Mouse (Mus musculus): ENCODE results near the gene Lect2. TPM values are rescaled to one million over a fixed set of nuclear protein-coding genes. Genes with fewer than 3 reads are reported as not detected.

The Lect2 gene
- polyA plus RNA-seq (2015; fragmentation: Nextera tagmentation; extraction: Ambion mirVana) = 0.53 TPM in 1 of 2 replicates, not detected in the other

DNA sequence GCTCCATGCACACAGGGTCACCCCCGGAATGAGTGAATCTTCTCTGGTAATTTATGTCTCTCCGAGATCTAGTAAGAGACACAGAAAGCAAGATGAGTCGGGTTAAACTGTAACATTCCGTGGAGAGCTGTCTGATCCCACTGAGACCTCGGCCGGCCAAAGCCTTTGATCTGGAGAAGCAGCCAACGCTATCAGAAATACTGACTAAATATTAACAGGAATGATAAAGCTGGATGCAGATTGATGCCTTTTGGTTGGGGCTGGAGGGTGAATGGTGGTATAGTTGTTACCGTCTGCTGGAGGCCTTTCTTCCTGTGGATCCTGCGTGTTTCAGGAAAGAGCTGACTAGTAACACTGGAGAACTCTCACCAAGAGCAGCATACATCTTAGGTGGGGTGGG is at the start of gene Lect2:
TSS of gene Lect2 (minus strand) at position 102 of the 400 bp plus-strand sequence.
- Histone ChIP-seq H3K4me1 (no peaks in the 10 kb centered on the region), H3K4me2 (no peak within 1 kb of the TSS), H3K9me3 (no peaks in the 10 kb centered on the region), H3K4me3 (no peak within 1 kb of the TSS), H3K36me3 (no peaks in the 10 kb centered on the region), H3K27me3 (no peaks in the 10 kb centered on the region), H3K9ac (no peak within 1 kb of the TSS), H3K27ac (no peak within 1 kb of the TSS)
- ATAC-seq (ENCODE audit: borderline replicate concordance, extremely low read depth, low FRiP score, low TSS enrichment) = no peak
- WGBS = 25% methylated on average over 9 of the region's 9 CpGs

DNA sequence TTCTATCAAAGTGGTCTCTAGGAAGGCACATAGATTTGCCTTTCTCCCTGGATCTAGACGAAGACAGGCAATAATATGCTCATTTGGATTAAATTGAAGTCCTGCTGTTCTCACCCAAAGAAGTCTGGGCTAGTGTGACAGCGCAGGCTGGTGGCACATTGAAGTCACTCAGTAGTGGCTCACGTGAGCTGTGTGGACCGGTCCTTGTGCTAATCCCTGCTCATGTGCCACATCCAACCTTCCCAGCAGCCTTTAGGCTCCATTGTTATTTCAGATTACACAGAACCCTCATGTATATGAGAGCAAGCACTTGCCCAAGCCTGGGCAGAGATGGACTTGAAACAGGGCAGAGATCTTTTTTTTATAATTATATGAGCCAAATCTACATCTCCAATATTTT is 49.0 kb upstream of the Lect2 start:
- H3K9me3 ChIP-seq = no peaks in the 10 kb centered on the region
- WGBS = 64% methylated on average over 4 of the region's 4 CpGs
- H3K4me1 ChIP-seq = peaks cover 88% of the 10 kb centered on the region
- no peak overlapping the region for H3K4me3 ChIP-seq
- no peak overlapping the region for H3K9ac ChIP-seq
- ATAC-seq (ENCODE audit: borderline replicate concordance, extremely low read depth, low FRiP score, low TSS enrichment) = no peak
- no peaks in the 10 kb centered on the region for H3K36me3 ChIP-seq
- no peak overlapping the region for H3K4me2 ChIP-seq
- H3K27me3 ChIP-seq = no peaks in the 10 kb centered on the region
- peak overlapping the region; percentile 79 for H3K27ac ChIP-seq

DNA sequence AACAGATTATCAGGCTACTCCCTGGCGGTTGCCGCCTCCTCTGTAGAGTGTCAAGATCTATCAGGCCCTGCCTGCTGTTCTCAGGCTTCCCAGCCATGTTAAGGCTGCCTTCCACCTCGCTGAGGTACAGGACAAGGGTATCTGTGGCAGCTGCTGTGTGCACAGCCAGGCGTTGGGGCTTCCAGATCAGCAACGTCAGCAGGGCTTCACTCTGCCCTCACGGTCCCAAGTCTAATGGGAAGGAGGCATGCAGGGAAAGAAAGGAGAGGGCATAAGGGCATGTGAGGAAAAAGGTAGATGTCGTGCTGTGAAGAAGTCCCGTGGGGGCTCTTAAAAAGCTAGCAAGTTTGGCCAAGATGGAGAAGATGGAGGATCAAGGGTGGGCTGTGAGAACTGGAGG is 46.9 kb upstream of the Lect2 start:
- no peak for ATAC-seq (ENCODE audit: borderline replicate concordance, extremely low read depth, low FRiP score, low TSS enrichment)
- peaks cover 89% of the 10 kb centered on the region for H3K4me1 ChIP-seq
- no peak overlapping the region for H3K4me3 ChIP-seq
- H3K36me3 ChIP-seq = no peaks in the 10 kb centered on the region
- H3K9ac ChIP-seq = no peak overlapping the region
- no peak overlapping the region for H3K27ac ChIP-seq
- 67% methylated on average over 8 of the region's 8 CpGs for WGBS
- no peaks in the 10 kb centered on the region for H3K27me3 ChIP-seq
- H3K4me2 ChIP-seq = no peak overlapping the region
- no peaks in the 10 kb centered on the region for H3K9me3 ChIP-seq

DNA sequence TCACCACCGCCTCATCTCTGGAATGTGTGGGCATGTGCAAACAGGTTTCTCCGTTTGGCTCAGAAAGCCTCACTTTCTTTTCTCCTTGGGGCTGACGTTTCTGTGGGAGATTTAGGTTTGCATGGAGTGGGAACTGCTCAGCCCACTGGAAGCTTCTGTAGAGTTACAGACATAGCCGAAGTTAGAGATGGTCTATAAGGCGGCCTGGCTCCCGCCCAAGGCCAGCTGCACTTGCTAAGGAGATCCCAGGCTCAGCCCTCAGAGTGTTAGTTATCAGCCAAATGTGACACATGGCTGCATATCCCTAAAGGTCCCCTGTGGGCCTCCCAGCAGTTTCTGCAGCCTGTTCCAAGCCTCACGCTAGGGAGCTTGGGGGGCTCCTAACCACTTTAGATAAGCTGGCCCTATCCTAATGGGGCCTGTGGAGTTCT is 45.7 kb upstream of the Lect2 start:
- H3K4me1 ChIP-seq = peaks cover 93% of the 10 kb centered on the region
- no peak overlapping the region for H3K4me2 ChIP-seq
- H3K9me3 ChIP-seq = no peaks in the 10 kb centered on the region
- peak overlapping the region; percentile 43; the same call in 1 of the 2 replicates for H3K27ac ChIP-seq
- H3K9ac ChIP-seq = no peak overlapping the region
- no peak overlapping the region for H3K4me3 ChIP-seq
- H3K36me3 ChIP-seq = no peaks in the 10 kb centered on the region
- no peaks in the 10 kb centered on the region for H3K27me3 ChIP-seq
- 28% methylated on average over 7 of the region's 7 CpGs for WGBS
- ATAC-seq (ENCODE audit: borderline replicate concordance, extremely low read depth, low FRiP score, low TSS enrichment) = no peak

DNA sequence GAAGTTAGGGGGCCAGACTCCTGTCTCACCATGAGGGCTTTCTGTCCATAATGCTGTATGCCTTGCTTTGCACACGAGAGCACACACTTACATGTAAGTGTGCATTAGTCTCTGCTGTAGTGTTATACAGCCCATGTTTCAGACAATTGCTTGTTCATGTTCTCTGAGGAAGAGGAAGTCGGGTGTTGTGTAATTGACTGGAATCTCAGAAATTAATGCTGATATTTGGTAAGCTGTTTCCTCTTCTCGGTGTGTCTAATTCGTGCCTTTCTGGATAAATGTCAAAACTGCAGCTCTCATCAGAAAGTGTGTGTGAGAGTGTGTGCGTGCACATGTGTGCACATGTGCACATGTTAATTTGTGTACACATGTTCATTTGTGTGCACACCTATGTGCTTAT is 44.9 kb upstream of the Lect2 start:
- Histone ChIP-seq H3K9me3 (no peaks in the 10 kb centered on the region), H3K27me3 (no peaks in the 10 kb centered on the region), H3K4me1 (peaks cover 96% of the 10 kb centered on the region), H3K4me2 (no peak overlapping the region), H3K4me3 (no peak overlapping the region), H3K36me3 (no peaks in the 10 kb centered on the region), H3K27ac (no peak overlapping the region), H3K9ac (no peak overlapping the region)
- no peak for ATAC-seq (ENCODE audit: borderline replicate concordance, extremely low read depth, low FRiP score, low TSS enrichment)
- WGBS = 58% methylated on average over 5 of the region's 5 CpGs

DNA sequence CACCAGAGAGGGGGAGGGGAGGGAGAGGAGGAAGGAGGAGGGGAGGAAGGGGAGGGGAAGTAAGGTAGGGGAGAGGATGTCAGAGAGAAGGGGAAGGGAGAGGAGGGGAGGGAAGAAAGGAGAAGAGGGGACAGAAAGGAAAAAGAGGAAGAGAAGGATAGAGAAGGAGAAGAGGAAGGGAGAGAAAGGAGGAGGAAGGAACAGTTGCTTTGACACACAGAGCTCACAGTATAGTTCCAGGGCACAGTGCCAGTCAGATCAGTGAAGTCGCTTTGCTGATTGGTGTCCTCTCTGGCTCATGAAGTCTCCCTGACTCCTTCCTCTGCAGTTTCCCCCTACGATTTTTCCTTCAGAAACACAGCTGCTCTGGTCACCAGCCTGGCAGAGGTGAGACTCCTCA is 43.6 kb upstream of the Lect2 start:
- H3K9ac ChIP-seq = no peak overlapping the region
- peaks cover 86% of the 10 kb centered on the region for H3K4me1 ChIP-seq
- no peak overlapping the region for H3K4me3 ChIP-seq
- H3K36me3 ChIP-seq = no peaks in the 10 kb centered on the region
- H3K27me3 ChIP-seq = no peaks in the 10 kb centered on the region
- H3K9me3 ChIP-seq = no peaks in the 10 kb centered on the region
- H3K27ac ChIP-seq = peak overlapping the region; percentile 46; the same call in 1 of the 2 replicates
- WGBS = 18% methylated on average over 2 of the region's 2 CpGs
- ATAC-seq (ENCODE audit: borderline replicate concordance, extremely low read depth, low FRiP score, low TSS enrichment) = no peak
- no peak overlapping the region for H3K4me2 ChIP-seq

DNA sequence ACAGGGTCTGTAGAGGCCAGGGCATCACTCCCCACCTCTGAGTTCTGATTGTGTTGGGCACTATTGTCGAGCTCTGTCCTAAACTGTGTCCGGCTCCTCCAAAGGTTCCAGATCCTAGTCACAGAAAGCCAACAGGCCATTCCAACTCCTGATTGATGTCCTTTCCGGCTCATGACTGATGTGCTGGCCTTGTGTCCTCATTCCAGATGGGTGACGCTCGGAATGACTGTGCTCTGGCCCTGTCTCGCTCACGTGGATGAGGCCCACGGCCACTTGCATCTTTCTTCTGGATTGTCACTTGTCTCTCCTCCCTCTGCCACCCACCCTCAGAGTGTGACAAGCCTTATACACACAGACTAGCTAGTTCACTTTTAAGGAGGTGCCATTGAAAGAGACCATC is 42.9 kb upstream of the Lect2 start:
- Histone ChIP-seq H3K36me3 (no peaks in the 10 kb centered on the region), H3K4me3 (no peak overlapping the region), H3K4me2 (no peak overlapping the region), H3K9ac (no peak overlapping the region), H3K27me3 (no peaks in the 10 kb centered on the region), H3K4me1 (peaks cover 85% of the 10 kb centered on the region), H3K9me3 (no peaks in the 10 kb centered on the region), H3K27ac (peak overlapping the region; percentile 46)
- 53% methylated on average over 8 of the region's 8 CpGs for WGBS
- ATAC-seq (ENCODE audit: borderline replicate concordance, extremely low read depth, low FRiP score, low TSS enrichment) = no peak

DNA sequence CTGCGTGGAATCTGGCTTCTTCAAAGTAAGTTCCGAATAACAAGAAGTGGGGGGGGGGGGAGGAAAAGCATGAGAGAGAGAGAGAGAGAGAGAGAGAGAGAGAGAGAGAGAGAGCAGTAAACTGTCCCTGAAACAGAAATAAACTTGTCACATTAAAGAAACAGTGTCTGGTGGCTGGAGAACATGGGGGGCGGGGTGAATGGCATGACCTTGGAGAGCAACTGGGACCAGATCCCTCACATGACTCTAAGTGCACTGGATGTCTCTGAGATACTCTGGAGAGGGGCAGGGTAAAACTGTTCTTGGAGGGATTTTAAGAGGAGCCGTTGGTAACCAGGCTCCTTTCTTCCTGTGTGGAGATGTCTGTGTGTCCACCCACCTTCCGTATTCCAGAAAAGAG is 41.9 kb upstream of the Lect2 start:
- H3K4me2 ChIP-seq = no peak overlapping the region
- 43% methylated on average over 5 of the region's 5 CpGs for WGBS
- peaks cover 80% of the 10 kb centered on the region for H3K4me1 ChIP-seq
- no peak overlapping the region for H3K9ac ChIP-seq
- H3K27me3 ChIP-seq = no peaks in the 10 kb centered on the region
- ATAC-seq (ENCODE audit: borderline replicate concordance, extremely low read depth, low FRiP score, low TSS enrichment) = peak; percentile 15; the same call in 1 of the 2 replicates
- peak overlapping the region; percentile 46; the same call in 1 of the 2 replicates for H3K27ac ChIP-seq
- H3K36me3 ChIP-seq = no peaks in the 10 kb centered on the region
- H3K4me3 ChIP-seq = no peak overlapping the region
- no peaks in the 10 kb centered on the region for H3K9me3 ChIP-seq

DNA sequence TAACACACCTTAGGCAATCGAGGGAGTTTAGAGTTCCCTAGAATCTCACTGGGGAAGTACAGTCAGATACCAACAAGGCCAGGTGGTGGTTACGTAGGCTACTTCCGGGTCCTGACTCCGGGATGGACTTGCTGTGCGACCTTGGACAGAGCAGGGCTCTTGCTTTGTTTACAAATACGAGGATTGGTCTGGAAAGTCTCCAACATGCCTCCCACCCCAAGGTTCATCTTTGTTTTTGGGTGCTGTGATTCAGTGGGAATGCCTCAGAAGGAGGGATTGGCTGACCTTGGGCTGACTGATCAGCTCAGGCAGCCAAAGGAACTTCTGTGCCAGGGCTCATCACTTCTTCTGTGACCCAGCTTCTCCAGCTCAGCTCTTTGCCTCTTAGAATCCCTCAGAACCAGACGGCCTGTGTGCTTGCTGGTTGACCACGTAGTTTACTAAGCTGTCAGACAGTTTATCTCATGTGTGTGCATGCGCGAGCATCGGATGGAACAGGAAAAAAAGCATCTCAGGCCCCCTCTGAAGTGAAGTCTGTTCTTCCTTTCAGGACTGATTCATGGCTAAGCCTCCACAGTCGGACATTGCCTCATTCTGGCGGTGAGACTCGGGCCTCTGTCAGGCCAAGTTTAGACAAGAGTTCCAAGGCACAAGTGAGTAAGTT is 40.3 kb upstream of the Lect2 start:
- no peaks in the 10 kb centered on the region for H3K27me3 ChIP-seq
- no peak overlapping the region for H3K9ac ChIP-seq
- no peaks in the 10 kb centered on the region for H3K36me3 ChIP-seq
- 35% methylated on average over 14 of the region's 14 CpGs for WGBS
- H3K4me2 ChIP-seq = no peak overlapping the region
- H3K4me1 ChIP-seq = peaks cover 64% of the 10 kb centered on the region
- H3K9me3 ChIP-seq = no peaks in the 10 kb centered on the region
- H3K4me3 ChIP-seq = no peak overlapping the region
- ATAC-seq (ENCODE audit: borderline replicate concordance, extremely low read depth, low FRiP score, low TSS enrichment) = peak; percentile 43
- peak overlapping the region; percentile 84 for H3K27ac ChIP-seq

DNA sequence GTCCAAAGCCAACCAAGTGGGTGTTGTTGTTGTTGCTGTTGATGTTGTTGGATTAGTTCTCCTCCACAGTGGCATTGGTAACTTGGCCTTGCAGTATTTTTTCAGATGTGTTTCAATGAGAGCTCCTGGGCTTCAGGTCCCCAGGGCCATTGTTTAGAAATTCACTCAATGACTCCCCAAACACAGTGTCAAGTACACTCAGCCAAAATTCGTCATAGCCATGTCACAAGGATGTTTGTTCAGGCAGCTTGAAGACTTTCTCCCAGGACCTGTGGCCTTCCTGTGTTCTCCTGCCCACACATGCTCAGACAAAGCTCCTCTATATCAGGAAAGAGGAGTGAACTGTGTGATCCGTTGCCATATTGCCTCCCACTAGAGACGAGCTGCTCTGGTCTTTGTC is 37.7 kb upstream of the Lect2 start:
- Histone ChIP-seq H3K9me3 (no peaks in the 10 kb centered on the region), H3K27me3 (no peaks in the 10 kb centered on the region), H3K4me2 (no peak overlapping the region), H3K4me3 (no peak overlapping the region), H3K4me1 (peaks cover 59% of the 10 kb centered on the region), H3K36me3 (no peaks in the 10 kb centered on the region), H3K9ac (no peak overlapping the region), H3K27ac (no peak overlapping the region)
- 42% methylated on average over 3 of the region's 3 CpGs for WGBS
- ATAC-seq (ENCODE audit: borderline replicate concordance, extremely low read depth, low FRiP score, low TSS enrichment) = no peak

DNA sequence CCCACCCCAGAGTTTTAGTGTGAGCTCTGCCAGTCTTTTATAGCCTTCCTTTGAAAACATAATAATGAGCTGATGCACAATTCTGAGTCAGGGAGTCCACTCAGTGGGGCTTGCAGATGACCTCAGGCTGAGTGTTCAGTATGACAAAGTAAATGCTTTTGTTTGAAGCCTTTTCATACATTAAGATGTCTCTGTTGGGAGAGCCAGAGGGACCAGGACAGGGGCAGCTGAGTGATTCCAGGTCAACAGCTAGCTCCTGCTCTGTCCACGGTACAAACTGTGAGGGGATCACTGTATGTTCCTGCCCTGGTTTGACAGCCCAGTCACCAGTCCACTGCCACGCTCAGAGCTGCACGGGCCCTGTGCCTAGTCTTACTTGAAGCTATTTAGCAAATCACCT is 34.4 kb upstream of the Lect2 start:
- no peaks in the 10 kb centered on the region for H3K27me3 ChIP-seq
- no peaks in the 10 kb centered on the region for H3K9me3 ChIP-seq
- peak overlapping the region; percentile 92 for H3K27ac ChIP-seq
- H3K4me3 ChIP-seq = no peak overlapping the region
- peaks cover 35% of the 10 kb centered on the region for H3K4me1 ChIP-seq
- no peaks in the 10 kb centered on the region for H3K36me3 ChIP-seq
- peak; percentile 53 for ATAC-seq (ENCODE audit: borderline replicate concordance, extremely low read depth, low FRiP score, low TSS enrichment)
- H3K9ac ChIP-seq = no peak overlapping the region
- 26% methylated on average over 3 of the region's 3 CpGs for WGBS
- H3K4me2 ChIP-seq = no peak overlapping the region

DNA sequence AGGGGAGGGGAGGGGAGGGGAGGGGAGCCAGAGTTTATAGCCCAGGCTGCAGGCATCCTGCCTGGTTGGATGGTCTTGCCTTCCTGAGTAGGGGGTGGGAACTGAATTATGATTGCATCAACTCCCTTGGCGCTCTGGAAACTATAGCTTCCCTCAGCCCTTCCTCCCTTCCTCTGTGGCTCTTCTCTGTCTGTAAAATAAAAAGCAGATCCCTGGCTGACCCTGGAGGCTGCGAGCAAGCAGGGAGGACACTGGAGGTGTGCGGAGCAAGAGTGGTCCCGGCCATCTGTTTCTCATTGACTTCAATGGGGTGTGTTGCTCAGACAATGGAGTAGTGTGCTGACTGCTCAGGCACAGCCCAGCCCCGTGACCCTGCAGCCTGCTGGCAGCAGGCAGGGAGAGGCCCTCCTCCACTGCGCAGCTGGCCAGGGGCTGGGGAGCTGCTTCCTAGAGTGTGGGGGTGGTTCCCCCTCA is 33.7 kb upstream of the Lect2 start:
- Histone ChIP-seq H3K4me2 (peak overlapping the region; percentile 44), H3K4me1 (peaks cover 35% of the 10 kb centered on the region), H3K9me3 (no peaks in the 10 kb centered on the region), H3K27me3 (no peaks in the 10 kb centered on the region), H3K9ac (0 out of 2 replicates have a peak overlapping the region, but pooled peaks have one; percentile 5), H3K27ac (peak overlapping the region; percentile 92), H3K36me3 (no peaks in the 10 kb centered on the region), H3K4me3 (no peak overlapping the region; the same call in 1 of the 2 replicates)
- WGBS = under 1% methylated on average over 6 of the region's 6 CpGs
- ATAC-seq (ENCODE audit: borderline replicate concordance, extremely low read depth, low FRiP score, low TSS enrichment) = peak; percentile 97

Measured in lung, embryonic 15.5 days (tissue).